Mouse (Mus musculus) layer of hippocampus, postnatal 14 days (tissue): ENCODE data around the gene Plekha6. TPM values are rescaled to one million over a fixed set of nuclear protein-coding genes. Genes with fewer than 3 reads are reported as not detected.

Experiments used
- total RNA-seq, 2 experiments: library from RNA; stranded (reverse); gene quantifications; 2 replicates each; pipeline ENCODE4 v1.2.3; 2021

Plekha6 gene
- total RNA-seq, 2 experiments from 2014 or later: 48.6 to 51.9 TPM

Other genes with a start within 250 kb of the Plekha6 start
- 10 to 100 TPM; 91.6 to 94.7 TPM for gene Mdm4, start 133.6 kb upstream of the Plekha6 start, total RNA-seq
- 10 to 100 TPM; 18.0 to 19.1 TPM for gene Pik3c2b, start 118.5 kb upstream of the Plekha6 start, total RNA-seq
- 10 to 100 TPM; 45.3 to 45.9 TPM for gene Ppp1r15b, start 33.1 kb upstream of the Plekha6 start, total RNA-seq
- not detected for gene Golt1a, start 145.6 kb downstream of the Plekha6 start, total RNA-seq
- not detected for gene Kiss1, start 157.7 kb downstream of the Plekha6 start, total RNA-seq
- gene Ren1, start 186.3 kb downstream of the Plekha6 start, total RNA-seq: under 1 TPM in 1 of 2 experiments, not detected in 1; 0.28 TPM
- 1 to 10 TPM; 5.3 to 5.9 TPM for gene Etnk2, start 199.4 kb downstream of the Plekha6 start, total RNA-seq